Mouse (Mus musculus): ENCODE measurements around the gene Atp2c1.

Gene Atp2c1

DNA sequence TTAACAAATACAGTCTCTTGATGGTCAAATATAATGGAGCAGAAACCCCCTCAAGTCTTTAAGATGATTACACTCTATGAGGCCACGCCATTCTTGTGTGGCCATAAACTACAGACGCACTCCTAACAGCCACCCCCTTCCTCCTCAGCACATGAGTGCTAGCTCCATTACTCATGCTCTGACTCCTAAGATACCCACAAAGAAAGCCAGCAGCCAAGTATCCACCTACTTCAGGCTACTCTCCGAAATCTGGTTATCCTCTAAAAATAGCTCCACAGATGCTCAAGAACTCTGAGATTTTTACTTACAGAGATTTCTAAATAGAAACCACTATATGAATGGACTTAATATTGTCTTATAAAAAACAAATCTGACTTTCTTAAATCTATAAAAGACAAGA is 34.4 kb downstream of the Atp2c1 start:
- CTCF ChIA-PET = interaction anchor here (0.7 kb wide), 1 partner anchor 27 kb away, joined by 11 read pairs; no protein-coding TSS in a partner anchor

DNA sequence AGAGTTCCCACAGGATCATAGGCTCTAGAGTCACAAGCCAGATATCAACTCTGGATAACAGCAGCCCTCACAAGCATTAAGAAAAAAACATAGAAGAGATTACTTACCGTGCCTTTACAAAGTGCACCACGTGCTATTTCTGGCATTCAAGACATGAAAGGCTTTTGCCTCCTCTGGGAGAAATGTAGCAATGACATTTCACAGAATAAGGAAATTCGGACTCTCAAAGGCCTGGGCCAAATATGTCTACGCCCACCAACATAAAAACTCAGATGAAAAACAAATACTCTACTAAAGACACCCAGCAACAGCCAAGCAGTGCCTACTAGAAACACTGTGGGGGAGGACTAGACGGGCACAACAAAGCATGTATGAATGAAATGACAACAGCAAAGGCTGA is 38.8 kb downstream of the Atp2c1 start:
- CTCF ChIA-PET = no interaction called here

DNA sequence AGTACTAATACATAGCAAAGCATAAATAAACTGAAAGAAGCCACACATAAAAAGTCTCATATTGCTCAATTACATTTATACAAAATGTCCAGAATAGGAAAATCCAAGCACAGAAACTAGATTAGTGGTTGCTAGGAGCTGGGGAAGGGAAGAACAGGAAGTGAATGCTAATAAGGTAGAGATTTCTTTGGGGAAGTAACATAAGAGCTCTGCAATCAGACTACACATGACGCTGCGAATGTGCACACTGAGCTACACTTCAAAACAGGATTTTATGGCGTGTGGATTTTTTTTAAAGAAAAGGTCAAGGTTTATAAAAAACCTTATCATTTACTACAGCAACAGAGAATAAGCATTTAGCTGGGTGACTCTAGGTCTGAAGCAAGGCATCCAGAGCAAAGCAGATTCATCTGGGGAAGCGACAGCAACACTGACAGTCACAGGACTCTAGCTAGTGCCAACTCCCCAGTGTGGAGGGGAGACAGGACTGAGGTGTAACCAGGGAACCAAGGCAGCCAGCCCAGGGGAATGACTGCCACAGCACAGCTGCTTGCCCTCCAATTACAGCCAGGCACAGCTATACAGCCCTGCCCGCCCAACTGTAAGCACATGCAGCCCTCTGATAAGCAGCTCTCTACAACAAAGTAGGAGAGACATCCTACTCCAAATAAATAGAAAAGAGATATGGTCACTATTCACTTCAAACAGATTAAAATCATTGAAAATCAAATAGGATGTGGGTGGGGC is 42.6 kb downstream of the Atp2c1 start:
- CTCF ChIA-PET = no interaction called here

DNA sequence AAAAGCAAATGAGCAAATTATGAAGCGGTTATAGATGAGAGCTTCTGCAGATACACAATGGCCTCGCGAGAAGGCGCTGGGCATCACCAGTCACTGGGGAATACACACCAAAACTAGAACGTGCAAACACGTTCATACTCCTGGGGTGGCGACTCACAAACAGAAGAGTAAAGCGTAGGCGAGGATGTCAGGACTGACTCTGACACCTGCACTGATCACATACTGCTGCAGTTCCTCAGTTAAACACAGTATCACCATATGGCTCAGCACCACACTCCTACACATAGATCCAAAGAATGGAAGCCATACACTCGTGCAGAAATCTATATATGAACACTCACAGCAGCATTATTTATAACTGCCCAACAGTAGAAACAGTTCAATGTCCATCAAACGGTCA is 43.2 kb downstream of the Atp2c1 start:
- CTCF ChIA-PET = no interaction called here

DNA sequence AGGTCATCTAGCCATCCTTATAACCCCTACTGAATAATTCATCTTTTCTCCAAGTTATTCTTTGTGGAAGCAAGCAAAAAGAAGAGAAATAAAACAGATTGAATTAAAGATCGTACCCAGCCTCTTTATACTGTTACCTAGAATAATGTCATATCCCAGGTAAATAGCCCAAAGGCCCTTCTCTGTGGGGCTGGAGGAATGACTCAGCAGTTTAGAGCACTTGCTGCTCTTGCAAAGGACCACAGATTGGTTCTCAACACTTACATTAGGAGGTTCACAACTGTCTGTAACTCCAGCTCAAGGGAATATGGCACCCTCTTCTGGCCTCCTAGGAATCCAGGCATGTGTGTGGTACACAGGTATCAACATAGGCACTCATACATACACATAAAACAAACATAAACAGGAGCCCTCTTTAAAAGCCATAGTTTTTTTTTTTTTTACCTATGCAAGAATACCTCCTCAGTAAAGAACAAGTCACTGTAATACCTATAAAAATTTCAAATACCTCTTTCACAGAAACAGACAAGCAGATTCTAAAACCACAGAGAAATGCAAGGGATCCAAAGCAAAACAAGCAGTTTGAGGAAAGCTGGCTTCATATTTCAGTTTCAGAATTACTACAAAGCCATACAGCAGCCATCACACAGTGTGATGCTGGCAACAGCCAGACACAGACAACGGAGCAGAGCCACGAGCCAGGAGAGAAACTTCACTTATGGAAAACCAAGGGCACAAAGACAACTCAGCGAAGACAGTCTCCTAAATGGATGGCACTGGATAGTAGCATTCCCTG is 44.2 kb downstream of the Atp2c1 start:
- CTCF ChIA-PET = no interaction called here

DNA sequence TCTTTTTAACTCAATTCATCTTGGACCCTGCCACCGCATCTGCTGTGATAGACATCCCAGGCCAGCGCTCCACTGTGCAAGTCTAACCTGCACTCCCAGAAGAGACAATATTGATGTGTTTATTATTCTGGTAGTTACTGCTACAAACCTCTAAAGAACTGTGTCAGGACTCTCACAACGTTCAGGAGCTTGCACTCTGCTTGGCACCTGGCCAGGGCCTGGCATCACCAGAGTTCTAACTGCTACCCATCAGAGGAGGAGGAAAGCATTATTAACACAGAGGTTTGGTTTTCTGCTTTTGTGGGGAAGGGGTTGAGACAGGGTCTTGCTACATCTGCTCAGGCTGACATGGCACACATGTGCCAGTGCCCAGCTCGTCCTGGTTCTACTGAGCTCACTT is 45.0 kb downstream of the Atp2c1 start:
- CTCF ChIA-PET = no interaction called here

DNA sequence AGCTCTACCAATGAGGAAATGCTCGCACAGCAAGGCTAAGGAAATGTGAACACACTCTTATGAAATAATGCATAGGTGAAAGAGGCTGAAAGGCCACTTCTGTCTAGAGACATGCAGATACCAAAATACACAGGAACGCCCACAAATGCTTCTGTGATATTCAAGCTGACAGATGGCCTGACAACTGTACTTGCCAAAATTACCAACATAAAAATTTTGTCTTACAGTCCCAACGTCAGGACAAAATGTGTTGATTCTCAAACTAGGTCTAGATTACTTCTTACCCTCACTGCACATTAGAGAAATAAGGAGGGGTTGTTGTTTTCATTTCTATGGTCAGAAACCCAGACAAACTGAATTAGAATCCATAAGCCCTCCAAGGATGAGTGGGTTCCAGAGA is 51.0 kb downstream of the Atp2c1 start:
- CTCF ChIA-PET = no interaction called here

DNA sequence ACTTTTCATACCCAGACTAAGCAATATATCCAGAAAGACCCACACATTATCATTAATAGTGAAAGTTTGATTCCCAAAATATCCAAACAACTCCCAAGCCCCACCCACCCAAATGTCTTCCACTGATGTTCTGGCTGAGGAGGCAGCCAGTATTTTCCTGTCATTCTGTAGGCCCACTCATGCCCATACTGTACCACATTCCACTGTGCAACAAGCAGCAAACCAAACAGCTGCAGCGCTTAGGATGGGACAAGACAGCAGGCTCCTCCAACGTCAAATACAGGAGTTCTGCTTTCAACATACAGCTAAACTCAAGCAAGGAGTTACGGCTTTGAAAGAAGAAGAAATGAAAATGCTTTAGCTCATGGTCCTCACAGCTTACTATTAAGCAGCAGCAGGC is 52.2 kb downstream of the Atp2c1 start:
- CTCF ChIA-PET = interaction anchor here (0.7 kb wide), 1 partner anchor 79 kb away, joined by 8 read pairs; the partner anchor contains the start of genes Aste1 and Nek11

DNA sequence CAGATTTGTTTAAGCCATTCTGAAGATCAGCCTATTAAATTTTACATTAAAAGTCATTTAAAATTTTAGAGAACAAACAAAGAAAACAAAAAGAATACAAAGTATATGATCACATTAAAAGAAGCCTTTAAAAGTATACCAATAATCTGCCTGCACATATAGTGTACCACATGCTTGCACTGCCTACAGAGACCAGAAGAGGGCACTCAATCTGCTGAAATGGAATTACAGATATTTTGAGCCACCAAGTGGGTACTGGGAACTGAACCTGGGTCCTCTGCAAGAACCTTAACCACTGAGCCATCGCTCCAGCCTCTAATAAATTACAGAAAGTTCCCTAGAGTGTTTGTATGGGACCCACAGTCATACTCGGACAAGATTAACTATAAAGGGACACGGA is 59.3 kb downstream of the Atp2c1 start:
- CTCF ChIA-PET = no interaction called here

DNA sequence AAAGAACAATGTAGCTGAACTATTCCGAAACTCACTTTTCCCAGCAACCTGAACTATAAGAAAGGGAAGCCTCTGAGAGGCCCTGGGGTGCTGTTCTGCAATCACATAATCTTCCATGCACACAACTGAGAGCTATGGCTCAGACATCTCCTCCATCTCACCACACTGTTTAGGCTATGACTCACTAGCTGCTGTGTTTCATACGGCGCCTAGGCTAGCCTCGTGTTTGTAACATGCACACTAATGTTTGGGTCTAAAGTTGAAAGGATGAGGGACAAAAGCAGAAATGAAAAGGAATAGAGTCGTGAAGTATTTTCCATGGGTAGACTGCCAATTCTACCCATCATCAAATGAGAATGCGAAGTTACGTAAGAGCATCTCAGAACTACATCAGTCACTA is 65.6 kb downstream of the Atp2c1 start:
- CTCF ChIA-PET = no interaction called here

DNA sequence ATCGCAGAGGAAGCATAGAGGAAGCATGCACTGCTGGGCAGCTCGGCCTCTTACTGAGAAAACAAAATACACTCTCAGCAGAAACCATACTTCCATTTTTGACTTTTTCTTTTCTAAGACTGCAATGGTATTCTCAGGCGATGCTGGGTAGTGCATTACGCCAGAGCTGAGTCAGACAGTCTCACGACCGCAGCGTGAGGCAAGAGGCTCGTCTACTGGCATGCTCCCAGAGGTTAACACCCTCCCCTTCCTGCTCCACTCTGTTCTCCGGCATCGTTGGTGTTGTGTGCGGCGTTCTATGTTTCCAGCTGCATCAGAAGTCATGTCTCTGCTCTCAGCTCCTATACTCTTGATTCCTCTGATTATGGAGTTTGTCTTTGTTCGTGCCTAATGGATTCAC is 68.1 kb downstream of the Atp2c1 start:
- CTCF ChIA-PET = no interaction called here

DNA sequence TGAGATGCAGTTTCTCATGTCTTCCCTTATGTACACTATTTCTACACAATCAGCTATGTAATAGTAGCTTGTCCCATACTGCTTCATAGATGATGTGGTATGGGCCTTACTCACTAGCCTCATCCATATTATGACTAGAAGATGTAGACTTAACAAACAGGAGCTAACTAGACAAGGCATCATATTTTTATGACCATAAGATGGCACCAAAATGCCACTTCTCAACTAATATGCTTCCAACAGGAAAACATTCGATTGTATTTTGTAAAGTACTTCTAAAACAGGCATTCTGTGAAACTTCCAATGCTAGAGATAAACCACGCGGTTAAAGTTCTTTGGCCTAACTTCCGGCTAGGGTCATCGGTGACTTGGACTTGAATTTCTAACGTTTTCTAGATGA is 118.6 kb downstream of the Atp2c1 start:
- CTCF ChIA-PET = no interaction called here

DNA sequence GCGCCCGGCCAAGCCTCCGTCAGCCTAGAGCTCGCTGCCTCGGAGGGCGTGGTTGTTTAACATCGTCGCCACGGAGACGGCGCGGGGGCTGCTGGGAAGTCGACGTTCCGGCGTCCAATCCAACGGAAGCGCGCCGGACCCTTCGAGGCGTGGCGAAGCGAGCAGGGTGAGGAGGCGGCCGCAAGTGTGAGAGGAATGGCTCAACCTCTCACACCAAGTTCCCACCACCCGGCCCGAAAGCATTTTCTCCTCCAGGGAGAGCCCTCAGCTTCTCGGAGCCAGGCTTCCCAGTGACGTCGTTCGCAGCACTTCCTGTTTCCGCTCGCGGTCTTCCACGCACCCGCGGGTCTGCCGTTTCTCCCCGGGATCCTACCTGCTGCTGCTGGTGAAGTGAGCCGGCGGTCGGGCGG is 131.9 kb downstream of the Atp2c1 start, which contains the start of the genes Aste1 and Nek11:
Gene Aste1 (plus strand): TSS at position 175 of the 410 bp plus-strand sequence.
Gene Nek11 (minus strand): TSS at position 307 of the 410 bp plus-strand sequence.
- CTCF ChIA-PET = interaction anchor here (0.5 kb wide), 1 partner anchor 80 kb away, joined by 8 read pairs; no protein-coding TSS in a partner anchor

DNA sequence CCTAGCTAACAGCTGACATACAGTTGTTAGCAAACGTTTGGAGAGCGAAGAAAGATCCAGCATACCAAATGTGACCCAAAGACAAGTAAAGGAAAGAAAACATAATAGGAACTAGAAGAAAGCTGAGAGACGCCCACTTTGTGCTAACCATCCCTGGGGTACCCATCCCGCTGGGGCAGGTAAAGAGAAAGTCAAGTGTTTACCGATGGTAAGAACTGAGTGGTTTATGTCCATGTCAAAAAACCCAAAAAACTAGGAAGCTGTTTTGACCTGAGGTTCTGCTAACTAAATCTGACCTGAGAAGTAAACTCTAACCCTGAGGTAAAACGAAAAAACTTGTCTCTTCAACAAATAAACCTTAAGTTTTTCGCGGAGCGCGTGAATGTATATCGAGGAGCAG is 132.4 kb downstream of the Atp2c1 start:
- CTCF ChIA-PET = no interaction called here

DNA sequence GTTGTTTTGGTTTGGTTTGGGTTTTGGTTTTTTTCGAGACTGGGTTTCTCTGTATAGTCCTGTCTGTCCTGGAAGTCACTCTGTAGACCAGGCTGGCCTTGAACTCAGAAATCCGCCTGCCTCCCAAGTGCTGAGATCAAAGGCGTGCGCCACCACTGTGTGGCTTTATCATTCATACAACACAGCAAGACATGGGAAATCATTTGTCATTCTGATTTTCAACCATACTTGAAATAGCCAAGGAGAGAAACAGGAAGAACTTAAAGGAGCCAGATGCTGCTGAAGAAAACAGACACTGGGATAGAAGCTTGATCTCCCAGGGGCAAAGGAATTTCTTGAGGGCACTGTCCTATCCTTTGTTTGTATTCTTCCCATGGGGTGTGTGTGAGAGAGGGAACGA is 136.5 kb downstream of the Atp2c1 start:
- CTCF ChIA-PET = no interaction called here

DNA sequence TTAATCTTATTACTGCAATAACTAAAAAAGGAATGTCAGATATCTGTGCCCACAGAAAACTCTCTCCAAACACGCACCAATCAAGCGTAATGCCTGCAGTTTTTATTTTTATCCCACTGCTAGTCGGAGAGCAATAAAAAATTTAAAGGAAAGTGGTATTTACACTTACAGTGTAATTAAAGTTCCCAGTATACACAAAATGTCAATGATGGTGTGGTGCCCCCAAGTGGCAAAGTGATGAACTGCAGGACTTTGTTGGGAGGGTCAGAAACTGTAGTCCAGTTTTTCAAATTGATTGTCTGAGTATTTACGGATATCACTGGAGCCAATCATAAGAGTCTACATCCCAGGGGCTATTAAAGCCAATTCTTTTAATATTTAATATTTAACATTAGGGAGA is 137.8 kb downstream of the Atp2c1 start:
- CTCF ChIA-PET = no interaction called here

DNA sequence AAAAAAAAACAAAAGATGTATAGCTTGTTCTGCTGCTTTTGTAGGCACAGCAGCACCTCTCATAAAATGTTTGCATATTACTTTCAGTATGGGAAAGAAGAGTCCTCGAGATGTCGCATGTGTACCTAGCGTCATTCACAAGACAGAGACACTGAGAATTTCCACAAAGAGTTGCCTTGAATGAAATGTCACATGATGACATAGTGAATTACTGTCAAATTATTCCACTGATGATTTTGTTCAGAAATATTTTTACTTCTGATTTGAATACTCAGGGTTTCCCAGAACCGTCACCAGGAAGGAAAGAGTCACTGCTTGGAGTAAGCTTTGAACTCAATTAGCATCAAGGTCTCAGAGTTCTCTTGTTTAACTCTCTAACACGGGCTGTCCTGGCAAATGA is 139.7 kb downstream of the Atp2c1 start:
- CTCF ChIA-PET = no interaction called here

DNA sequence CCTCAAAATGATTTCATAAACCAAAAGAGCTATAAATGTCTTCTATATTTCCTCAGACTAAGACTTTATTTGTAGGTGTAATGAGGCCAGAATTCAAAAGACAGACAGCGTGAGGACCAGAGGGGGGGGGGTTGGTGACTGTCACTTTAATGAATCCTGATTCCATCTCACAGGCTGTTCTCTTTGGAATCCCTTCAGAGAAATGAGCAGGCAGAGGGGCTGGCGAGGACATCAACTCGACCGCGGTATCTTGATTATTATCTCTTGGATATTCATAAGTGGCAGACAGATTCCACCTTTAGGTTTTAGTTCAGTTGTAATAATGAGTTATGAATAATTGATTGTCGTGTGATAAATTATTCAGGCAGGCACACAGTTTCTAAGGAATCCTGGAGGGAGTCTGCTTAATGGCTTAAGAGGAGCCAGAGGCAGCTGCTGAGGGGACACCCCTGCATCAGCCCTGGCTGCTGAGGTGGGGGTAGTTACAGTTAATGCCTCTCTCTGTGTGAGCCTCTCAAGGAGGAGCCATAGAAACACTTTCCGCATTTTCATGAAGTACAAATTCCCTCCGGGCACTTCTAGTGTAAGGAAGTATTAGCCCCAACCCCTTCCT is 147.5 kb downstream of the Atp2c1 start:
- CTCF ChIA-PET = interaction anchor here (0.6 kb wide), 1 partner anchor 1030 kb away, joined by 4 read pairs; no protein-coding TSS in a partner anchor

DNA sequence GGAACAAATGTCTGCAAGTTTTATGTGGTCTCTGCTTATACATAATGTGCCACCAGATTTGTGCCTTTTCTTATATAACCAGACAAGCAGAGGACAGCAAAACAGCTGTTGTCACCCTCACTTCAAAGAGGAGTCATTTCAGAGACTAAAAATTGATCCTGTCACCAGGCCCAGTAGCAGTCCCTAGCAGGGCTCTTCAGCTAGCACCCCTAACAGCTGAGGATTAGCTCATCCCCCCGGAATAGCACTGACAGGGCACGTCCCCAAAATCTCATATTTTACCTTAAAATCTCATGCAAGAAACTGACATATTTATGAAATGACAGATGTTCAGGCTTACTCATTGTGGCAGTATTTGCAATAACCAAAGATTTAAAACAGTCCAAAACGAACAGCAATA is 149.5 kb downstream of the Atp2c1 start:
- CTCF ChIA-PET = no interaction called here

DNA sequence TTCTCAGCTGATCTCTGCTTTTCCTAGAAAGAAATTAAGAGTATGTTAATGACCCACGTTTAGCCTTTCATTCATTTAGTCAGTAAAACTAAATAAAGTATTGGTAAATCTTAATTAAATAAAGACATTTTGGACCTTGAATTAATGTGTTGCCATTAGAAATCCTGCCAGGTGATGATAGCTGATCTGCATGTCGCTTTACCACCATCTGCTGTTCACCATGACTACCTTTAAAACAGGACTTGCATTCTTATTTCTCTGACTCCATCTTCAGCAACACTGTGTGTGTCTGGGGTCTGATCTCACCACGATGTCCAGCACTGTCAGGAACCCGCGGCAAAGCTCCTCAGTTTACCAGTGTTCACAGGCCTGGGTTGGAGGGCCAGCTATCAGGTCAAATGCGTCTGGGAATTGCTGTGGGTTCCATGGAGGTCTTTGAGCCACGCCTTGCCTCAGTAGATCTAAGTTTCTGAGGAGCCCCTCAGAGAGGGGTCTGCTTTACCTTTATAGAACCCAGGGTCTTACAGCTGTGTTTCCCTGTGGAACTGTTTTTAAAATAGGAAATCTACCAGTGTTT is 150.1 kb downstream of the Atp2c1 start:
- CTCF ChIA-PET = interaction anchor here (0.7 kb wide), 1 partner anchor 20 kb away, joined by 3 read pairs; no protein-coding TSS in a partner anchor

DNA sequence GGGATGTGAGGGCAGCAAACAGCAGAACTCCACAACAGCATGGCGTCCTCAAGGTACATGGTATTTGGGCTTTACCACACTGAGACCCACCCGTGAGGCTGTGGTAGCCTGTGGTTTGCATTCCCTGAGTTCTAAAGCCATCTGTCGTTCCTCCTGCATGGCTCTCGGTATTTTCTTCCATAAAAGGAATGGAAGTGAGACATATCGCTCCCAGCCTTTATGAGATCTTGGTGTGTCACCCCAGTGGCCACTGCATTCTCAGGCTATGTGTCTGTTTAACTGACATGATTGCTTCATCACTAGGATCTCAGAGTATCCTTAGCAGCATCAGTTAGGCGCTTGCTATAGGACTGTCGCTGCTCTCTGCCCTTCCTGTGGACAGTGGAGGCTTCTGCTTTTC is 150.7 kb downstream of the Atp2c1 start:
- CTCF ChIA-PET = interaction anchor here (0.7 kb wide), 1 partner anchor 21 kb away, joined by 3 read pairs; no protein-coding TSS in a partner anchor

DNA sequence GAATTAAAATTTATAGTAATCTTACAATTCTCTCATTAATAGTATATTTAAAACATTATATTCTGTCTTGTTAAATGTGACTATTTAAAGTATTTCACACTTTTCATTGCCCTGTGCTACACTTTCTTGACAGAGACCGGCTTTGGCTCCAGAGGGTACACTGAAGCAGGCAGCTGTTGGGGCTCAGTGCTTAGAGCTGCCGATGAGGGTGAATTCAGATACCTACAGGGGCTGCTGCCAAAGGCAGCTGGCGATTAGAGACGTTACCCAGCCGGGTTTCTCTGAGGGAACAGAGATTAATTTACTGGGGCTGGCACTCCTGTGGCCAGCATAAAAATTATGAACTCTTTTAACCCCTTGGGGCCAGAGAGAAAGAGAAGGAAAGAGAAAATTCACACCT is 152.8 kb downstream of the Atp2c1 start:
- CTCF ChIA-PET = no interaction called here
